Mouse (Mus musculus): Measurements from ENCODE around the gene Rps11. TPM values are rescaled to one million over a fixed set of nuclear protein-coding genes. Genes with fewer than 3 reads are reported as not detected.

The Rps11 gene
- polyA plus RNA-seq, 1 experiment = 2,753 TPM

- Histone ChIP-seq H3K9ac (ENCODE audit: low read depth, poor library complexity, severe bottlenecking) (no peak overlapping the region), H3K27ac (ENCODE audit: insufficient read depth, low read length) (no peak overlapping the region), H3K9me3 (replicated peaks; ENCODE audit: control insufficient read depth, insufficient read depth, low read length, poor library complexity, severe bottlenecking) (no peaks in the 10 kb centered on the region), H3K4me1 (ENCODE audit: control insufficient read depth, insufficient read depth, low read length) (no peaks in the 10 kb centered on the region), H3K36me3 (ENCODE audit: control insufficient read depth, insufficient read depth, low read length, poor library complexity, severe bottlenecking) (no peaks in the 10 kb centered on the region), H3K4me3 (ENCODE audit: low read depth, low read length) (no peak overlapping the region), H3K27me3 (ENCODE audit: control insufficient read depth, insufficient read depth, low read length, poor library complexity, severe bottlenecking) (peaks cover 1% of the 10 kb centered on the region; the same call in 1 of the 2 replicates)
- TF ChIP-seq CTCF (IDR thresholded peaks at IDR 0.05; ENCODE audit: low read depth, low read length) (no peak), EP300 (IDR thresholded peaks at IDR 0.05; ENCODE audit: insufficient read depth, low read depth, low read length) (no peak), POLR2A (IDR thresholded peaks at IDR 0.05; ENCODE audit: insufficient read depth, low read length) (no peak)
Measured at GRCm38 (mm10) chr7:45162996-45163615, 38.9 kb upstream of the Rps11 start.

GRCm38 (mm10) chr7:45162551-45162950, 38.3 kb upstream of the Rps11 start:
- no peaks in the 10 kb centered on the region for H3K4me1 ChIP-seq (ENCODE audit: control insufficient read depth, insufficient read depth, low read length)
- TF ChIP-seq POLR2A (IDR thresholded peaks at IDR 0.05; ENCODE audit: insufficient read depth, low read length) (no peak), EP300 (IDR thresholded peaks at IDR 0.05; ENCODE audit: insufficient read depth, low read depth, low read length) (no peak), CTCF (IDR thresholded peaks at IDR 0.05; ENCODE audit: low read depth, low read length) (no peak)
- peak overlapping the region; percentile 29; the same call in 1 of the 2 replicates for H3K4me3 ChIP-seq (ENCODE audit: low read depth, low read length)
- no peak overlapping the region for H3K27ac ChIP-seq (ENCODE audit: insufficient read depth, low read length)
- no peak overlapping the region for H3K9ac ChIP-seq (ENCODE audit: low read depth, poor library complexity, severe bottlenecking)
- H3K36me3 ChIP-seq (ENCODE audit: control insufficient read depth, insufficient read depth, low read length, poor library complexity, severe bottlenecking) = no peaks in the 10 kb centered on the region
- no peaks in the 10 kb centered on the region for H3K9me3 ChIP-seq (replicated peaks; ENCODE audit: control insufficient read depth, insufficient read depth, low read length, poor library complexity, severe bottlenecking)
- peaks cover 1% of the 10 kb centered on the region; the same call in 1 of the 2 replicates for H3K27me3 ChIP-seq (ENCODE audit: control insufficient read depth, insufficient read depth, low read length, poor library complexity, severe bottlenecking)

- Histone ChIP-seq H3K4me1 (ENCODE audit: control insufficient read depth, insufficient read depth, low read length) (no peaks in the 10 kb centered on the region), H3K27ac (ENCODE audit: insufficient read depth, low read length) (no peak overlapping the region), H3K36me3 (ENCODE audit: control insufficient read depth, insufficient read depth, low read length, poor library complexity, severe bottlenecking) (no peaks in the 10 kb centered on the region), H3K27me3 (ENCODE audit: control insufficient read depth, insufficient read depth, low read length, poor library complexity, severe bottlenecking) (peaks cover 1% of the 10 kb centered on the region; the same call in 1 of the 2 replicates), H3K4me3 (ENCODE audit: low read depth, low read length) (peak overlapping the region; percentile 38), H3K9me3 (replicated peaks; ENCODE audit: control insufficient read depth, insufficient read depth, low read length, poor library complexity, severe bottlenecking) (no peaks in the 10 kb centered on the region), H3K9ac (ENCODE audit: low read depth, poor library complexity, severe bottlenecking) (no peak overlapping the region)
- TF ChIP-seq POLR2A (IDR thresholded peaks at IDR 0.05; ENCODE audit: insufficient read depth, low read length) (no peak), CTCF (IDR thresholded peaks at IDR 0.05; ENCODE audit: low read depth, low read length) (peak; percentile 94), EP300 (IDR thresholded peaks at IDR 0.05; ENCODE audit: insufficient read depth, low read depth, low read length) (no peak)
Measured at GRCm38 (mm10) chr7:45161612-45162473, 37.6 kb upstream of the Rps11 start.

GRCm38 (mm10) chr7:45160866-45161265, 36.6 kb upstream of the Rps11 start:
- Histone ChIP-seq H3K4me1 (ENCODE audit: control insufficient read depth, insufficient read depth, low read length) (no peaks in the 10 kb centered on the region), H3K27me3 (ENCODE audit: control insufficient read depth, insufficient read depth, low read length, poor library complexity, severe bottlenecking) (peaks cover 1% of the 10 kb centered on the region; the same call in 1 of the 2 replicates), H3K36me3 (ENCODE audit: control insufficient read depth, insufficient read depth, low read length, poor library complexity, severe bottlenecking) (no peaks in the 10 kb centered on the region), H3K4me3 (ENCODE audit: low read depth, low read length) (no peak overlapping the region), H3K9me3 (replicated peaks; ENCODE audit: control insufficient read depth, insufficient read depth, low read length, poor library complexity, severe bottlenecking) (no peaks in the 10 kb centered on the region), H3K9ac (ENCODE audit: low read depth, poor library complexity, severe bottlenecking) (no peak overlapping the region), H3K27ac (ENCODE audit: insufficient read depth, low read length) (no peak overlapping the region)
- TF ChIP-seq CTCF (IDR thresholded peaks at IDR 0.05; ENCODE audit: low read depth, low read length) (no peak), POLR2A (IDR thresholded peaks at IDR 0.05; ENCODE audit: insufficient read depth, low read length) (no peak), EP300 (IDR thresholded peaks at IDR 0.05; ENCODE audit: insufficient read depth, low read depth, low read length) (no peak)

GRCm38 (mm10) chr7:45160316-45160800, 36.1 kb upstream of the Rps11 start:
- TF ChIP-seq POLR2A (IDR thresholded peaks at IDR 0.05; ENCODE audit: insufficient read depth, low read length) (no peak), EP300 (IDR thresholded peaks at IDR 0.05; ENCODE audit: insufficient read depth, low read depth, low read length) (no peak), CTCF (IDR thresholded peaks at IDR 0.05; ENCODE audit: low read depth, low read length) (no peak)

More at GRCm38 (mm10) chr7:45160316-45160800, 36.1 kb upstream of the Rps11 start:
- Histone ChIP-seq H3K4me1 (ENCODE audit: control insufficient read depth, insufficient read depth, low read length) (no peaks in the 10 kb centered on the region), H3K27me3 (ENCODE audit: control insufficient read depth, insufficient read depth, low read length, poor library complexity, severe bottlenecking) (peaks cover 1% of the 10 kb centered on the region; the same call in 1 of the 2 replicates), H3K27ac (ENCODE audit: insufficient read depth, low read length) (no peak overlapping the region), H3K4me3 (ENCODE audit: low read depth, low read length) (no peak overlapping the region), H3K36me3 (ENCODE audit: control insufficient read depth, insufficient read depth, low read length, poor library complexity, severe bottlenecking) (no peaks in the 10 kb centered on the region), H3K9ac (ENCODE audit: low read depth, poor library complexity, severe bottlenecking) (no peak overlapping the region), H3K9me3 (replicated peaks; ENCODE audit: control insufficient read depth, insufficient read depth, low read length, poor library complexity, severe bottlenecking) (no peaks in the 10 kb centered on the region)
